Mouse (Mus musculus) heart, embryonic 13.5 days (tissue): Measurements from ENCODE around the gene Olfr805. TPM values are rescaled to one million over a fixed set of nuclear protein-coding genes. Genes with fewer than 3 reads are reported as not detected.

ENCODE experiments used
- ATAC-seq: fragments of 200-750 bp; cut with Nextera tagmentation; 2 replicates; pipeline ENCODE4 v1.8.0; 2017; ENCODE audit warnings: moderate TSS enrichment; ENCODE audit not compliant: insufficient number of reproducible peaks, low FRiP score, low TSS enrichment; ENCODE audit errors: extremely low read depth
- H3K27ac ChIP-seq: fragments of 300-500 bp; sonication (generic); replicated peaks from 2 replicates; pipeline ENCODE4 v1.5.1; 2015; ENCODE audit warnings: moderate library complexity, mild to moderate bottlenecking, inconsistent platforms
- H3K27me3 ChIP-seq: fragments of 300-500 bp; sonication (generic); replicated peaks from 2 replicates; pipeline ENCODE4 v1.6.1; 2015; ENCODE audit warnings: mild to moderate bottlenecking, inconsistent platforms
- H3K36me3 ChIP-seq: fragments of 300-500 bp; sonication (generic); 2 replicates; pipeline ENCODE4 v1.6.1; 2015; ENCODE audit warnings: mild to moderate bottlenecking, inconsistent platforms
- H3K4me1 ChIP-seq: fragments of 300-500 bp; sonication (generic); 2 replicates; pipeline ENCODE4 v1.6.1; 2015; ENCODE audit warnings: inconsistent platforms
- H3K4me2 ChIP-seq: fragments of 300-500 bp; sonication (generic); 2 replicates; pipeline ENCODE4 v1.6.1; 2015; ENCODE audit warnings: inconsistent platforms, mild to moderate bottlenecking, moderate library complexity
- H3K4me3 ChIP-seq: fragments of 300-500 bp; sonication (generic); 2 replicates; pipeline ENCODE4 v1.5.1; 2015; ENCODE audit warnings: moderate library complexity, mild to moderate bottlenecking, inconsistent platforms
- H3K9ac ChIP-seq: fragments of 300-500 bp; sonication (generic); 2 replicates; pipeline ENCODE4 v1.6.1; 2015; ENCODE audit warnings: inconsistent platforms, mild to moderate bottlenecking, moderate library complexity
- H3K9me3 ChIP-seq: fragments of 300-500 bp; sonication (generic); 2 replicates; pipeline ENCODE4 v1.6.1; 2016; ENCODE audit warnings: inconsistent platforms
- WGBS: fragments of 180-500 bp; shearing (Covaris S2); methylation state at CpG from one replicate; pipeline ENCODE4 v1.1.7; 2015; ENCODE audit warnings: mixed read lengths; 5-methylcytosine and 5-hydroxymethylcytosine counted together
- polyA plus RNA-seq: library from polyadenylated mRNA; unstranded; fragments of >200 nt; fragmentation: Nextera tagmentation; extraction: Ambion mirVana; gene quantifications from 2 replicates; pipeline ENCODE4 v1.2.1, GENCODE M21; 2015

The Olfr805 gene
- not detected in 2 replicates for polyA plus RNA-seq

GRCm38 (mm10) chr10:129729275-129729674 is at the start of gene Olfr805:
Gene Olfr805, minus strand, starts transcription at chr10:129729375.
- H3K4me3 ChIP-seq, result no peak within 1 kb of the TSS
- no peak within 1 kb of the TSS for H3K4me2 ChIP-seq
- 91% methylated on average over 2 of the region's 2 CpGs for WGBS
- H3K36me3 ChIP-seq, result no peaks in the 10 kb centered on the region
- no peaks in the 10 kb centered on the region for H3K27me3 ChIP-seq
- H3K9me3 ChIP-seq, result no peaks in the 10 kb centered on the region; the same call in 1 of the 2 replicates
- no peak for ATAC-seq
- no peaks in the 10 kb centered on the region for H3K4me1 ChIP-seq
- no peak within 1 kb of the TSS for H3K9ac ChIP-seq
- H3K27ac ChIP-seq, result no peak within 1 kb of the TSS

GRCm38 (mm10) chr10:129778123-129778522 is 48.9 kb upstream of the Olfr805 start:
- Histone ChIP-seq H3K27ac (no peak overlapping the region), H3K9me3 (no peaks in the 10 kb centered on the region), H3K36me3 (no peaks in the 10 kb centered on the region), H3K27me3 (no peaks in the 10 kb centered on the region), H3K4me1 (no peaks in the 10 kb centered on the region), H3K4me3 (no peak overlapping the region), H3K9ac (no peak overlapping the region), H3K4me2 (no peak overlapping the region)
- no peak for ATAC-seq

GRCm38 (mm10) chr10:129774338-129774737 is 45.2 kb upstream of the Olfr805 start, which contains the start of gene Olfr809:
Gene Olfr809, plus strand, starts transcription at chr10:129774638.
- no peak for ATAC-seq
- no peak within 1 kb of the TSS for H3K4me2 ChIP-seq
- H3K9me3 ChIP-seq, result no peaks in the 10 kb centered on the region
- H3K4me3 ChIP-seq, result no peak within 1 kb of the TSS
- no peak within 1 kb of the TSS for H3K9ac ChIP-seq
- H3K4me1 ChIP-seq, result no peaks in the 10 kb centered on the region
- H3K36me3 ChIP-seq, result no peaks in the 10 kb centered on the region
- no peaks in the 10 kb centered on the region for H3K27me3 ChIP-seq
- no peak within 1 kb of the TSS for H3K27ac ChIP-seq

GRCm38 (mm10) chr10:129765182-129765581 is 36.0 kb upstream of the Olfr805 start, which contains the start of gene Olfr808:
Gene Olfr808, plus strand, starts transcription at chr10:129765482.
- Histone ChIP-seq H3K4me3 (no peak within 1 kb of the TSS), H3K27me3 (no peaks in the 10 kb centered on the region), H3K27ac (no peak within 1 kb of the TSS), H3K4me1 (no peaks in the 10 kb centered on the region), H3K36me3 (no peaks in the 10 kb centered on the region), H3K9ac (no peak within 1 kb of the TSS), H3K4me2 (no peak within 1 kb of the TSS), H3K9me3 (no peaks in the 10 kb centered on the region)
- no peak for ATAC-seq
- WGBS, result 74% methylated on average over 1 of the region's 1 CpGs

- 72% methylated on average over 1 of the region's 1 CpGs for WGBS
- H3K27ac ChIP-seq, result no peak within 1 kb of the TSS
- H3K36me3 ChIP-seq, result no peaks in the 10 kb centered on the region
- no peaks in the 10 kb centered on the region for H3K9me3 ChIP-seq
- no peak within 1 kb of the TSS for H3K4me3 ChIP-seq
- H3K4me2 ChIP-seq, result no peak within 1 kb of the TSS
- H3K9ac ChIP-seq, result no peak within 1 kb of the TSS
- H3K27me3 ChIP-seq, result no peaks in the 10 kb centered on the region
- no peak for ATAC-seq
- no peaks in the 10 kb centered on the region for H3K4me1 ChIP-seq
Measured at GRCm38 (mm10) chr10:129757693-129758092, 28.5 kb upstream of the Olfr805 start, which contains the start of gene Olfr807. Gene Olfr807, minus strand, starts transcription at chr10:129757793.

GRCm38 (mm10) chr10:129741821-129742220 is 12.6 kb upstream of the Olfr805 start, which contains the start of gene Olfr806:
Gene Olfr806, minus strand, starts transcription at chr10:129741921.
- H3K4me1 ChIP-seq, result no peaks in the 10 kb centered on the region
- H3K36me3 ChIP-seq, result no peaks in the 10 kb centered on the region
- H3K4me3 ChIP-seq, result no peak within 1 kb of the TSS
- no peak within 1 kb of the TSS for H3K27ac ChIP-seq
- no peaks in the 10 kb centered on the region for H3K9me3 ChIP-seq
- no peaks in the 10 kb centered on the region for H3K27me3 ChIP-seq
- H3K4me2 ChIP-seq, result no peak within 1 kb of the TSS
- H3K9ac ChIP-seq, result no peak within 1 kb of the TSS
- ATAC-seq, result no peak

- no peak for ATAC-seq
- no peaks in the 10 kb centered on the region for H3K36me3 ChIP-seq
Measured at GRCm38 (mm10) chr10:129702910-129703309, 26.3 kb downstream of the Olfr805 start, which contains the start of gene Olfr804. Gene Olfr804, plus strand, starts transcription at chr10:129703210.

GRCm38 (mm10) chr10:129694186-129694585 is 35.0 kb downstream of the Olfr805 start, which contains the start of gene Olfr803:
Gene Olfr803, minus strand, starts transcription at chr10:129694286.
- ATAC-seq, result no peak
- Histone ChIP-seq H3K4me2 (no peak within 1 kb of the TSS), H3K9me3 (no peaks in the 10 kb centered on the region), H3K4me3 (no peak within 1 kb of the TSS), H3K27ac (no peak within 1 kb of the TSS), H3K9ac (no peak within 1 kb of the TSS), H3K4me1 (no peaks in the 10 kb centered on the region), H3K27me3 (no peaks in the 10 kb centered on the region), H3K36me3 (no peaks in the 10 kb centered on the region)
- 64% methylated on average over 2 of the region's 2 CpGs for WGBS

More at GRCm38 (mm10) chr10:129702910-129703309, 26.3 kb downstream of the Olfr805 start, which contains the start of gene Olfr804:
- no peaks in the 10 kb centered on the region for H3K27me3 ChIP-seq
- no peaks in the 10 kb centered on the region for H3K4me1 ChIP-seq
- no peak within 1 kb of the TSS for H3K9ac ChIP-seq
- no peak within 1 kb of the TSS for H3K4me3 ChIP-seq
- no peak within 1 kb of the TSS for H3K4me2 ChIP-seq
- H3K9me3 ChIP-seq, result no peaks in the 10 kb centered on the region
- H3K27ac ChIP-seq, result no peak within 1 kb of the TSS

- Histone ChIP-seq H3K27ac (no peak within 1 kb of the TSS), H3K36me3 (no peaks in the 10 kb centered on the region), H3K4me1 (no peaks in the 10 kb centered on the region), H3K9me3 (no peaks in the 10 kb centered on the region), H3K4me2 (no peak within 1 kb of the TSS), H3K4me3 (no peak within 1 kb of the TSS), H3K9ac (no peak within 1 kb of the TSS), H3K27me3 (no peaks in the 10 kb centered on the region)
- 56% methylated on average over 1 of the region's 1 CpGs for WGBS
- ATAC-seq, result no peak
Measured at GRCm38 (mm10) chr10:129688069-129688468, 41.1 kb downstream of the Olfr805 start, which contains the start of gene Olfr802. Gene Olfr802, minus strand, starts transcription at chr10:129688169.

GRCm38 (mm10) chr10:129673765-129674164 is 55.4 kb downstream of the Olfr805 start, which contains the start of gene Olfr801:
Gene Olfr801, minus strand, starts transcription at chr10:129673865.
- H3K4me1 ChIP-seq, result no peaks in the 10 kb centered on the region
- 65% methylated on average over 1 of the region's 1 CpGs for WGBS
- no peak for ATAC-seq
- H3K27ac ChIP-seq, result no peak within 1 kb of the TSS
- H3K36me3 ChIP-seq, result no peaks in the 10 kb centered on the region
- H3K9ac ChIP-seq, result no peak within 1 kb of the TSS
- H3K9me3 ChIP-seq, result no peaks in the 10 kb centered on the region
- H3K27me3 ChIP-seq, result no peaks in the 10 kb centered on the region
- H3K4me3 ChIP-seq, result no peak within 1 kb of the TSS
- no peak within 1 kb of the TSS for H3K4me2 ChIP-seq
